Mouse (Mus musculus) spleen, postnatal 36 days (tissue): ENCODE data around the gene Klk1b1.
"Not testable (repeated sequence)": the region's sequence is repeated elsewhere in the genome, so short reads cannot be mapped to it uniquely, and the experiment has no call there.

Source experiments
- DNase-seq, 2 experiments: peaks; one replicate each; pipeline ENCODE4 v3.0.0; 2022; ENCODE audit warnings: low spot score in 2 of 2, mixed read lengths in 1 of 2

Klk1b1 gene

DNA sequence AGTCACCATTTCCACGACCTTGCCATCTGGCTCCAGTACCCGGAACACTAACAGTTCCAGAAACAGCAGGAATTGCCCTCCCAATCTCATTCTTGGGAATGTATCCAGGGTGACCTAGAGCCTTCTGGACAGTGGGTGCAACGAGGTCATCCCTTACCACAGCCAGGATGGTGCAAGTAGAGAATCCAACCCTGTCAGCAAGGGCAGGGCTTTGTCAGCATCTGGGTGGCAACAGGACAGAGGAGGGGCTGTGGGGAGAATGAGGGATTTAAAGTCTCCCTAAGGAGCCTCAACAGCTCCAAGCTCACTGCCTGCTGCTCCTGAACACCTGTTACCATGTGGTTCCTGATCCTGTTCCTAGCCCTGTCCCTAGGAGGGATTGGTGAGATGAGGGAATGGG is at the start of gene Klk1b1:
Klk1b1 (plus strand) TSS at position 301 of the 400 bp plus-strand sequence.
- DNase-seq: no peak

DNA sequence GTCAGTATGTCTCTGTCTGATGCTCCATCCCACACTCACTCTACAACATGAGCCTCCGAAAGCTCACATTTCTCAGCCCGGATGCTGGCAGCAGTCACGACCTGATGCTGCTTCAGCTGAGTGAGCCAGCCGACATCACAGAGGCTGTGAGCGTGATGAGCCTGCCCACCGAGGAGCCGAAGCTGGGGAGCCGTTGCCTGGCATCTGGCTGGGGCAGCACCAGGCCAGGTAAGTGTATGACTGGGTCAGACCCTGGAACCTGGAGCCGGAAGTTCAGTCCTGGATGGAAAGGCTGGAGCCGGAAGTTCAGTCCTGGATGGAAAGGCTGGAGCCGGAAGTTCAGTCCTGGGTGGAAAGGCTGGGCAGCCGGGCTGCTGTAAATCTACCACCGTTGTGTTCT is 48.1 kb upstream of the Klk1b1 start:
- no peak for DNase-seq

DNA sequence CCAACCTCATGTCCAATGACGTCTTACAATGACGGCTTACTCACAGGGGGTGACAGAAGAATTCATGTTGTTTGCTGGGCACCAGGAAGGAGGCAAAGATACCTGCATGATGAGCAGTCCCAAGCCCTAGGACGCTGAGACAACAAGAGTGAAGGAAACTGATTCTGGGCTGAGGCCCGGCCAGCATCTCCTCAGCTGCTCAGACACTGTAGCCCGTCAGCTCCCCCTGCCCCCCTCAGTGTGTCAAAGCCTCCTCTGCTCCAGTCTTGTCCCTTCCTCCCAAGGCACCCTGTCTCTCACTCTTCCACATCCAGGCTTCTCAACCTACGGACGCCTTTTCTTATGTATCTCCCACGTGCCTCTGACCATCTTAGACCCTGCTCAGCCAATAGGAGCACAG is 47.7 kb upstream of the Klk1b1 start:
- DNase-seq: no peak

DNA sequence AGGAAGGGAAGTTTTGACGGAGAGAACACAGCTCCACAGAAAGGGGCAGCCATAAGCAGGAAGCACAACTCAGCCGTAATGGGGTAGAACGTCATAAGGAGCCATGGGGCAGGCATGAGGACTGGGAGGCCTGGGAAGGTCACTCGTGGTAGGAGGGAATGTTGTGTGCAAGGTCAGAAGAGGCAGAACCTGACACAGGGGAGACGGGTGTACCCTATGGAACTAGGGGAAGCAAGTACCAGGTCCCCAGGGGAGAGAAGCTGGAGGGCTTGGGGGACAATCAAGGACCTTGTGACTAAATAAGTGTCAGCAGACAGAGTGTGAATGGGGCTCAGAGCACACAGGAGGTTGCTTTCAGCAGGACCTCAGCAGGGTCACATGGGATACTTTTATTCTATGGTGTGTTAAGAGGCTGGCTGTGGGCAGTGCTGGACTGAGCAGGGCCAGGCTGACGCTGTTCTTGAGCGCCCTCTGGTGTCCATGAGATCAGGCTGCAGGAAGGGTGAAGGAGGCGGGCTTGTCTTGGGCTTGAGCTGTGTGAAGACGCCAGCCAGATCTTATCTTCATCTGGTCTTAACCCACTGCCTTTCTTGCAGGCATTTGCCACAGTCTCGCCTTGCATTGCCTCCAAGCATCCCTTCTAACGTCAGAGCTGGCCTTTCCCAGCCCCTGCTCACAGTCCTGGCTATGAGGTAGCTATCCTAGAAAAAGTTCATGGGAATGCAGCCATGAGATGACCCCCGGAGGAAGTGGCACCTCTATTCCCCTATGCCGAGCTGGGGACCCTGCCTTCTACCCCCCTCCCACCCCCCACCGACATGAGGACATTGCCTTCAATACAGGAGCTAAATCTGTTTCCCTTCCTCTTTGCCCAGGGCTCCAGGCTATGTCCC is 46.7 kb upstream of the Klk1b1 start:
- peak; percentile 19 to 22 for DNase-seq

DNA sequence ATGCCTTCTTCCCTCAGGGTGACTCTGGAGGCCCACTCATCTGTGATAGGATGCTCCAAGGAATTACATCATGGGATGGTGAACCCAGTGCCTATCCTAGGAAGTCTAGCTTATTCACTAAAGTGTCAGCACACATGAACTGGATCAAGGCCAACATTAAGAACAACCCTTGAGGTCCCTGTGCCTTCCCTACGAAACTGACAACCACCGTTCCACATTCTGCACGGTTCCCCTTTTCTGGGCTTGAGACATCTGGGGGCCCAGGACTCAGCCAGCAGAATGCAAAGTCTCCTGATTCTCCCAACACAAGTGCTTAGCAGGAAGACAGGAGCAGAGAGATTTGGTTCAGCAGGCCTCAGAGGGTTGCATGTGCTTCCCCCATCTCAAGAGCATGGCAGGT is 46.0 kb upstream of the Klk1b1 start:
- DNase-seq: no peak

DNA sequence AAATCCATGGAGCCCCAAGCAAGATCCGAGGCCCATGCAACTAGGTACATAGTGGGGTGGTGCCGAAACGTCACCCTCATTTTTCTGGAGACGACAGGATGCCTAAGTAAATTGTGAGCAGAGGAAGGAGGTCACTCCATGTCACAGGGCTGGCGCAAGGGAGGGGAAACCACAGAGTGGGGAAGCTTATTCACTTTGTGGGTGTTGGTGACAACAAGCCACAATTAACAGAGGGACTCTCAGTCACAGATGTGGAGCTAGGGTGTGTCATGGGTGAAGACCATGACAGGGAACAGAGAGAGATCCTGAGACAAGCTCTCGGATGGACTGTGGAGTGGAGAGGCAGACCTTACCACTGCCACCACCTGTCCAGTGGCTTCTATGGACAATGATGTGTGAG is 45.5 kb upstream of the Klk1b1 start:
- DNase-seq: no peak

DNA sequence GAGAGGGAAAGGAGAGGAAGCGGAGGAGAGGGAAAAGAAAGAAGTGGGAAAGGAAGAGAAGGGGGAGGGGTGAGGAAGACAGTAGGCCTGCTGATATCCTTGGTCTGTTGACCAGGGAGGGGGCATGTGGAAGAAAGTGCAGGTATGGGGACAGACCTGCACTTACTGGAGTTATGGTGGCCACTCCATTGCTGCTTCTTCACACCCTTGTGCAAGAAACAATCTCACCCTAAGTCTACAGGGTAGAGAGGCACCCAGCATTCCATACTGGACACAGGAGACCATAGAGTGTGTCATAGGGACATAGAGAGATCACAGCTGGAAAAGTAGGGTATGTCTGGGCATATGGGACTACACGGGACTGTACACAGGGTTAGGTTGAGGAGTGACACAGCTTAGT is 44.6 kb upstream of the Klk1b1 start:
- DNase-seq: no peak

DNA sequence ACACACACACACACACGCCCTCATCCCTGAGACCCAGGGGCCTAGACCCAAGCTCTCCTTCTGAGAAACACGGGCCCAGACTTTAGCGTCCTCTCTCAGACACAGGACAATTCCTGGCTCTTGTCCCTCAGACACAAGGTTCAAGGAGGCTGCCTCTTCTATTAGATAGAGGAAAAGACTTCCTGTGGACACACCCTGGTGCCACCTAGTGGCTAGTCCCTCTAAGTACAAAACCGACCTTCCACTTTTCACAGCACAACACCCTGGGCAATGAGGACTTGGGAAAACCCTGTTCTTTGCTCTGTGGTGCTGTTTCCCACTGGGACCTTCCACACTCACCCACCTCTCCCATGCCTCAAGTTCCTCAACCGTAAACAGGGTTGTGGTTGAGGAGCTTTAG is 40.6 kb upstream of the Klk1b1 start:
- DNase-seq: no peak

DNA sequence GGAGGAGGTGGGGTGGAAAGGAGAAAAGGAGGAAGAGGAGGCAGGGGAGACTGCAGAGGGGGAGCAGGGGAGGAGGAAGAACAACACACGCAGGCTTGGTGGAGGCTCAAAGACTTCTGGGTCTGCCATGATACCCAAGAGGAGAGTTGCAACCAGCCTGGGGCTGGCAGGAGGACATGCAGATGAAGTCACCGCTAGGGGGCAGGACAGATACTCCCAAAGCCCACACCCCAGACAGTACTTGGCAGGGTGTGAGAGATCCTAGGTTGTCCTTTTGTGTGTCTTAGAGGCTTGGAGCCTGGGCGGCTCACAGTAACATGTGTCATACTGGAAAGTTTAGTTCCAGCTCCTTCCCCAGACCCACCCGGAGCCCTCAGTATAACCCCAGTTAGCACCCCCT is 38.0 kb upstream of the Klk1b1 start:
- no peak for DNase-seq

DNA sequence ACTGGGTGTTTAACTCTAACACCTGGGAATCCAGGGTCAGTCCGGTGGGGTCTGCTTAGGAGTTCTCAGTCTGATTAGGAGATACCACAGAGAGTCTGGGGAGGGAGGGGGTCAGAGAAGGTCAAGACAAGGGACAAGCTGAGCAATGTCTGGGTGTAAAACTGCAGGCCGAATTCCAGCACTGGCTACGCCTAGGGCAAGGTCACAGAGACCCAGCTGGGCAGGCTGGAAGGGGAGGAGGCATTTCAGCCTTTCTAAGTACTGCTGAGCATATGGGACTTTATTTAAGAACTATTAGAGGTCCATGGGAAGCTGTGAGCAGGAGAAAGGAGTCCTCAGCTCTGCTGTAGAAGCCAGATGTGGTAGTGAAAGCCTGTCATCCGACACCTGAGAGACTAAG is 34.2 kb upstream of the Klk1b1 start:
- DNase-seq: no peak

DNA sequence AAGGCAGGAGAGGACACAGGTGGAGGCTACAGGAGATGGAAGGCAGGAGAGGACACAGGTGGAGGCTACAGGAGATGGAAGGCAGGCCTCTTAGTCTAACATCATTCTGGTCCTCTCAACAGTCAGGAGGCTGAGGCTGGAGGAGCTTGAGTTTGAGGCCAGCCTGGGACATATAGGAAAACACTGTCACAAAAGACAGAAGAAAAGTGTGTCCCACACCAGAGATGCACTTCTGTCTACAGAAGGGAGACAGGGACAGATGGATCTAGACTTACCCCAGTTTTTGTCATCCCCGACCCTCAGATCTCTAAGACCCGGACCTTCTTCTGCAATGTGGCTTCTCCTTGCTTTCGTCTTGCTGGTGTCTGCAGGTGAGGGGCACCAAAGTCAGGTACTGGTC is 33.1 kb upstream of the Klk1b1 start, which contains the start of gene Klk15:
Klk15 (plus strand) TSS at position 301 of the 400 bp plus-strand sequence.
- no peak for DNase-seq

DNA sequence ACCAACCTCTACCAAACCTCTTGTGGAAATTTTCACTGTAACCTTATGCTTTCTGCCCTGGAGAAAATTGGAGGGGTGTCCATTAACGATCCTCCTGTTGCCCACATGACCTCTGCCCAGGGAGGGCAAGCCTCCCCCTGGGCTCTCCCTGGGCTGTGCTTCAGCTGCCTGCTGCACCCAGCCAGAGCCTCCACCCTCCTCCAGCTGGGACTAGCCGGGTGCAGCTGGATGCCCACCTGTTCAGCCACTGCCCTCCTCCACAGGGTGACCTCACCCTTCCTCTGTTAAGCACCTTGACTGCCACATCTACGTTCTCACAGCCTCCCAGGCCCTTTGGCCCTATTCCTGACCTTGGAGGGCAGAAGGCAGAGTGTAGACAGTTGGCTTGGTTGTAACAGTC is 31.8 kb upstream of the Klk1b1 start:
- DNase-seq: no peak

DNA sequence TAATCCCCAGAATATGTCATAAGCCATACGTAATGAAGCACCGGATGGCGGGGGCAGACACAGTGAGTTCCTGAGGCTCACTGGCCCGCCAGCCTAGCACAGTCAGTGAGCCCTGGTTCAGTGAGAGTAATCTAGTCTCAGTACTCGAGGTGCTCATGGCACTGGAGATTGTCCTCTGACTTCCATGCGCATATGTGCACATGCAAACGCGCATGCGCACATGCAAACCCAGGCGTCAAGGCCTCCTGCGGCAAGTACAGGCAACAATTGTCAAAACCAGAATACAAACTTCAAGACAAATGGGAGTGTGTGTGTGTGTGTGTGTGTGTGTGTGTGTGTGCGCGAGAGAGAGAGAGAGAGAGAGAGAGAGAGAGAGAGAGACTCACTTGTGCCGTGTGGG is 30.0 kb upstream of the Klk1b1 start:
- no peak for DNase-seq

DNA sequence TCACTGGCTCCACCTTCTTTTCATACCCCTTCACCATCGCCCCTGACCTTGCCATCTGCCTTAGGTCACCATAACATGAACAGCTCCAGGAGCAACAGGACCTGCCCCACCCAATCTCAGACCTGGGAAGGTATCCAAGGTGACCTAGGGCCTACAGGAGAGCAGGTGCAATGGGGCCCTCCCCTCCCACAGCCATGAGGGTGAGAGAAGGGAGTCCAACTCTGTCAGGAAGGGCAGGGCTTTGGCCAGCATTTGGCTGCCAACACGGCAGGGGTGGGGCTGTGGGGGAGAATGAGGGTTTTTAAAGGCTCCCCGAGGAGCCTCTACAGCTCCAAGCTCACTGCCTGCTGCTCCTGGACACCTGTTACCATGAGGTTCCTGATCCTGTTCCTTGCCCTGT is 24.3 kb upstream of the Klk1b1 start:
- not testable (repeated sequence) for DNase-seq

DNA sequence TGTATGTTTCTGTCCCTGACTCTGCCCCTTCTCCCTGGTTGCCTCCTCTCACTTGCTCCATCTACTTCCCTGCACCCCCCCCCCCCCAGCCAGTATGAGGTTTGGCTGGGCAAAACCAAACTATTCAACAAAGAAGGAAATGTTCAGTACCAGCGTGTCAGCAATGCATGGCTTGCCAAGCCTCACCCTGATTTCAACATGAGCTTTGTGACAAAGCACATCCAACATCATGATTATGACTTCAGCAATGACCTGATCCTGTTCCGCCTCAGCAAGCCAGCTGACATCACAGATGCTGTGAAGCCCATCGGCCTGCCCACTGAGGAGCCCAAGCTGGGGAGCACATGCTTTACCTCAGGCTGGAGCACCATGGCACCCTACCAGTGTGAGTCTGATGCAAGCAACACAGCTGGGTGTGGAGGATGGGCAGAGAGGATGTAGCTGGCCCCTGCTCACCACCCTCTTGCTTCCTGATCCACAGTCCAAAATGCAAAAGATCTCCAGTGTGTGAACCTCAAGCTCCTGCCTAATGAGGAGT is 21.8 kb upstream of the Klk1b1 start:
- DNase-seq: no peak

DNA sequence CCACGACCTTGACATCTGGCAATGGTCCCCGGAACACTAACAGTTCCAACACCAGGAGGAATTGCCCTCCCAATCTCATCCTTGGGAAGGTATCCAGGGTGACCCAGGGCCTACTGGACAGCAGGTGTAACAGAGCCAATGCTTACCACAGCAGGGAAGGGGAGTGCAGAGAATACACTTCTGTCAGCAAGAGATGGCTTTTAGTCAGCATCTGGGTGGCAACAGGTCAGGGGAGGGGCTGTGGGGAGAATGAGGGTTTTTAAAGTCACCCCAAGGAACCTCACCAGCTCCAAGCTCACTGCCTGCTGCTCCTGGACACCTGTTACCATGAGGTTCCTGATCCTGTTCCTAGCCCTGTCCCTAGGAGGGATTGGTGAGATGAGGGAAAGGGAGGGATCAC is 16.2 kb upstream of the Klk1b1 start, which contains the start of gene Klk1b8:
Klk1b8 (plus strand) TSS at position 301 of the 400 bp plus-strand sequence.
- DNase-seq: no peak

DNA sequence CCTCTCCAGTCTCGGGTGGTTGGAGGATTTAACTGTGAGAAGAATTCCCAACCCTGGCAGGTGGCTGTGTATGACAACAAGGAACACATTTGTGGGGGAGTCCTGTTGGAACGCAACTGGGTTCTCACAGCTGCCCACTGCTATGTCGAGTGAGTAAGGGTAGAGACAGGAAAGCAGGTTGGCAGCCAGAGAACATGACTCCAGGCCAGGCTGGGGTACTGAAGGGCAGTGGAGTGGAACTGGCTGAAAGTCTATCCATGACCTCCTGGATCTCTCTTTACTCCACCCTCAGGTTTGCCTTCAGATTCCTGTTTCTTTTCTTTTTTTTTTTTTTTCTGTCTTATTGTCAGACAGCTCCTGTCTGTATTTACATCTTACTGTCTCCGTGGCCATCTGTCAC is 13.8 kb upstream of the Klk1b1 start:
- no peak for DNase-seq

DNA sequence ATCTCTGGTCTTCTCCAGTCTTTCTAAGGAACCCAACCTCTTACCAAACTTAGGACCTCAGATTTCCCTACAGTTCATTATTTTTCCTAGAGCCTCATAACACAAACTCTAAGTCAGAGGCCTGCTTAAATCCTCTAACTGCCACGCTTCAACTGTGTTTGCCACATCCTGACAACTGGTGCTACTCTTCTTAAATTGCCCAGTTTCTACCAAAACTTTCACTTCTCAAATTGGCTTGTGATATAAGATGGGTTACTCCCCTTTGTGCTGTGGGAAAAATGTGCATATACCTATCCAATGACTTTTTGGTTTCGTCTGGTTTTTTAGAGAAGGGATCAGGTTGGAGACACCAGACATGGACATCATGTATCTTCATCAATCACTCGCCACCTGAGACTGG is 507 bp downstream of the Klk1b1 start:
- DNase-seq: no peak

DNA sequence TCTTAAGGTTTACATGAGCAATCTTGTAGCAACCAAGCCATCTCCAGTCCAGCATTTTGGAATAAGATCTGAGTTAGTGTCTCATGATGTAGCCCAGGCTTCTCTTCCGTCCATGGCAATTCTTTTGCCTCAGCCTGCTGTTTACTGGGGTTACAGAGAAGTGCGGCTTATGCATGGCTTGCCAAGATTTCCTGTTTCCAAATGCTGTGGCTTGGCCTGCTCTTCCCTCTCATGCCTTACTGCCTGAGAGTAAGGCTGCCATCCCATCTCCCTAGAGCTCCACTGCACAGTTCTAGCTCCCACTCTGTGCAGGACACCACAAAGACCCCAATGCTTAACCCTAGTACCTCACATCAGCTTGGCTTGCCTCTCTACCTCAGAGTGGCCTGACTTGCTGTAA is 1.1 kb downstream of the Klk1b1 start:
- DNase-seq: no peak

DNA sequence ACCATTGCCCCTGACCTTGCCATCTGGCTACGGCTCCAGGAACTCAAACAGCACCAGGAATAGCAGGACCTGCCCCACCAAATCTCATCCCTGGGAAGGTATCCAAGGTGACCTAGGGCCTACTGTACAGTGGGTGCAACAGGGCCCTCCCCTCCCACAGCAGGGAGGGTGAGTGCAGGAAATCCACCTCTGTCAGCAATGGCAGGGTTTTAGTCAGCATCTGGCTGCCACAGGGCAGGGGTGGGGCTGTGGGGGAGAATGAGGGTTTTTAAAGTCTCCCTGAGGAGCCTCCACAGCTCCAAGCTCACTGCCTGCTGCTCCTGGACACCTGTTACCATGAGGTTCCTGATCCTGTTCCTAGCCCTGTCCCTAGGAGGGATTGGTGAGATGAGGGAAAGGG is 9.2 kb downstream of the Klk1b1 start, which contains the start of gene Klk1b9:
Klk1b9 (plus strand) TSS at position 301 of the 400 bp plus-strand sequence.
- DNase-seq: not testable (repeated sequence)

DNA sequence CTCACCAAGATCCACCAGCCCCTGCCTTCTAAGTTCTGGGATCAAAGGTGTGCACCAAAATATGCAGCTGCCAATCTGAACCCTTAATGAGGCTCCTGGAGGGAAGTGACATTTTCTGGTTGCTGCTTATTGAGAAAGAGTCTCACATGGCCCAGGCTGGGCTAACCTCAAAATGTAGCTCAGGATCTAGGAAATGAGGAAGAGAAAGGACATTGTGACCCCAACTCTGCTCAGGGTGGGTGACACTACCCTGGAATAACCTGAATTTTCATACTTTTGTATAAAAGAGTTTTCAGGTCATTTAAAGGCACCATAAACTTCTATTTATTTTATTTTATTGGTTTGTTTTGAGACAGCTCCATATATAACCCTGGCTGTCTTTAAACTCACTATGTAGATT is 19.1 kb downstream of the Klk1b1 start:
- DNase-seq: no peak

DNA sequence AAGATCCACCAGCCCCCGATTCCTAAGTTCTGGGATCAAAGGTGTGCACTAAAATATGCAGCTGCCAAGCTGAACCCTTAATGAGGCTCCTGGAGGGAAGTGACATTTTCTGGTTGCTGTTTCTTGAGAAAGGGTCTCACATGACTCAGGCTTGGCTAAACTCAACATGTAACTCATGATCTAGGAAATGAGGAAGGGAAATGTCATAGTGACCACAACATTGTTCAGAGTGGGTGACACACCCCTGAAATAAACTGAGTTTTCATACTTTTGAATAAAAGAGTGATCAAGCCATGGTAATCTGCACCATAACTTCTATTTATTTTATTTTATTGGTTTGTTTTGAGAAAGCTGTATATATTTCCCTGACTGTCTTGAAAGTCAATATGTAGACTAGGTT is 28.3 kb downstream of the Klk1b1 start:
- not testable (repeated sequence) for DNase-seq

DNA sequence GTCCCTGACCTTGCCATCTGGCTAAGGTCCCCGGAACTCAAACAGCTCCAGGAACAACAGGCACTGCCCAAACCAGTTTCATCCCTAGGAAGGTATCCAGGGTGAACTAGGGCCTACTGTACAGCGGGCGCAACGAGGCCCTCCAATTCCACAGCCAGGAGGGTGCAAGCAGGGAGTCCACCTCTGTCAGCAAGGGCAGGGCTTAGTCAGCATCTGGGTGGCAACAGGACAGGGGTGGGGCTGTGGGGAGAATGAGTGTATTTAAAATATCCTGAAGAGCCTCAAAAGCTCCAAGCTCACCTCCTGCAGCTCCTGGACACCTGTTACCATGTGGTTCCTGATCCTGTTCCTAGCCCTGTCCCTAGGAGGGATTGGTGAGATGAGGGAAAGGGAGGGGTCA is 29.0 kb downstream of the Klk1b1 start, which contains the start of gene Klk1b11:
Klk1b11 (plus strand) TSS at position 301 of the 400 bp plus-strand sequence.
- DNase-seq: not testable (repeated sequence)
